Mouse (Mus musculus) urinary bladder, postnatal 10 days (tissue): Measurements from ENCODE around the gene Entpd7.

ENCODE experiments used
- DNase-seq: peaks from one replicate; pipeline ENCODE4 v3.0.0; 2022; ENCODE audit warnings: low spot score

The Entpd7 gene

GRCm38 (mm10) chr19:43771499-43771969, 82.1 kb downstream of the Entpd7 start:
- DNase-seq: no peak

GRCm38 (mm10) chr19:43772311-43772710, 82.8 kb downstream of the Entpd7 start:
- no peak for DNase-seq

- DNase-seq: no peak
Observed at GRCm38 (mm10) chr19:43775433-43775832, 86.0 kb downstream of the Entpd7 start.

- no peak for DNase-seq
Observed at GRCm38 (mm10) chr19:43776561-43776960, 87.1 kb downstream of the Entpd7 start.

GRCm38 (mm10) chr19:43777308-43777707, 87.8 kb downstream of the Entpd7 start:
- no peak for DNase-seq

- DNase-seq: no peak
Observed at GRCm38 (mm10) chr19:43780391-43780790, 90.9 kb downstream of the Entpd7 start.

- no peak for DNase-seq
Observed at GRCm38 (mm10) chr19:43781980-43782379, 92.5 kb downstream of the Entpd7 start, which contains the start of gene Abcc2. Gene Abcc2 (plus strand): TSS chr19:43782192.
